Comparison of ENCODE assay signal across 9 mouse cellular contexts in genomic region chr16:57611768-57612167, GRCm38 (mm10). TPM values are rescaled to one million over a fixed set of nuclear protein-coding genes. Genes with fewer than 3 reads are reported as not detected.
DNase-seq lines count a peak whose midpoint lies in the region; ATAC-seq and TF ChIP-seq lines count a peak whose summit lies in the region.
"Had no signal": no experiment of that assay in that cellular context is flagged by ENCODE, and none has a peak within 500 bp of the region (broad histone marks: within the 10 kb centered on the region; RNA-seq: fewer than 3 reads in every experiment).

No protein-coding gene starts in this region.

- H3K9me3 ChIP-seq in heart, postnatal 0 days (replicated peaks; ENCODE audit: control insufficient read depth, low read length) = no peaks in the 10 kb centered on the region
- H3K9me3 ChIP-seq in heart, embryonic 10.5 days = no peaks in the 10 kb centered on the region
- H3K9me3 ChIP-seq: neural tube, embryonic 12.5 days had no signal

- H3K4me2 ChIP-seq in heart, postnatal 0 days (ENCODE audit: low read depth, low read length) = no peak overlapping the region
- H3K4me2 ChIP-seq: neural tube, embryonic 12.5 days had no signal

- TF ChIP-seq CTCF in heart, postnatal 0 days (IDR thresholded peaks at IDR 0.05; ENCODE audit: low read depth) = peak; percentile 74

- TF ChIP-seq EP300 in heart, postnatal 0 days (IDR thresholded peaks at IDR 0.05; ENCODE audit: low read depth) = no peak

- no peaks in the 10 kb centered on the region for H3K27me3 ChIP-seq in heart, postnatal 0 days (ENCODE audit: control insufficient read depth, insufficient read depth, low read length)
- H3K27me3 ChIP-seq in heart, embryonic 10.5 days (ENCODE audit: insufficient read depth, poor library complexity, severe bottlenecking) = no peaks in the 10 kb centered on the region
- H3K27me3 ChIP-seq: neural tube, embryonic 12.5 days had no signal

- H3K4me3 ChIP-seq in heart, postnatal 0 days (ENCODE audit: low read depth, low read length) = no peak overlapping the region
- H3K4me3 ChIP-seq in heart, embryonic 10.5 days = no peak overlapping the region
- H3K4me3 ChIP-seq: neural tube, embryonic 12.5 days had no signal

- no peak overlapping the region for H3K27ac ChIP-seq in heart, postnatal 0 days (ENCODE audit: low read depth)
- H3K27ac ChIP-seq in heart, embryonic 10.5 days = no peak overlapping the region
- H3K27ac ChIP-seq: neural tube, embryonic 12.5 days had no signal

- no peaks in the 10 kb centered on the region for H3K36me3 ChIP-seq in heart, postnatal 0 days (replicated peaks; ENCODE audit: control insufficient read depth, insufficient read depth, low read length)
- no peaks in the 10 kb centered on the region for H3K36me3 ChIP-seq in heart, embryonic 10.5 days
- H3K36me3 ChIP-seq: neural tube, embryonic 12.5 days had no signal

- ATAC-seq in heart, postnatal 0 days (ENCODE audit: insufficient read depth, low read depth) = no peak
- peak; percentile 64 for ATAC-seq in granulocyte monocyte progenitor cell, adult 5-6 weeks (replicated peaks; ENCODE audit: poor library complexity, severe bottlenecking)

- intact Hi-C loops in gastrocnemius, postnatal 36 days (cut with DNase I) = no loop called here

- peaks cover 5% of the 10 kb centered on the region; the same call in 1 of the 2 replicates for H3K4me1 ChIP-seq in heart, postnatal 0 days (ENCODE audit: control insufficient read depth, insufficient read depth)
- H3K4me1 ChIP-seq in heart, embryonic 10.5 days = peaks cover 4% of the 10 kb centered on the region

- WGBS in heart, postnatal 0 days = 0% methylated on average over 1 of the region's 1 CpGs
- WGBS in heart, embryonic 10.5 days = 2% methylated on average over 1 of the region's 1 CpGs

- H3K9ac ChIP-seq in heart, postnatal 0 days (replicated peaks; ENCODE audit: low read depth, low read length) = no peak overlapping the region
- H3K9ac ChIP-seq: neural tube, embryonic 12.5 days had no signal

- DNase-seq in heart, postnatal 0 days (ENCODE audit: low spot score) = peak; percentile 13
- no peak for DNase-seq in heart, embryonic 10.5 days (ENCODE audit: low spot score)
- peak; percentile 28 for DNase-seq in right cerebral cortex, adult 18-20 months
- DNase-seq in right cerebral cortex, postnatal 25 days = no peak
- peak; percentile 56 for DNase-seq in adrenal gland, postnatal 14 days
- peak; percentile 76 for DNase-seq in naive thymus-derived CD4-positive, alpha-beta T cell, adult 2 months (ENCODE audit: low read depth)
- DNase-seq in gastrocnemius, postnatal 36 days = no peak

RNA-seq across cellular contexts. Expression of gene Cmss1, which starts 5.1 kb away (rescaled TPM):
- total RNA-seq in heart, postnatal 0 days (2014; rRNA removed; ENCODE audit: low replicate concordance) = 7.0 and 17.0 TPM in 2 replicates
- 50.3 and 56.6 TPM in 2 replicates for polyA plus RNA-seq in heart, postnatal 0 days (2015; fragmentation: Nextera tagmentation; extraction: Ambion mirVana)
- 36.2 and 43.7 TPM in 2 replicates for polyA plus RNA-seq in heart, embryonic 10.5 days (2016; fragmentation: Nextera tagmentation; extraction: Ambion mirVana)
- 17.1 and 20.6 TPM in 2 replicates for total RNA-seq in adrenal gland, postnatal 14 days (2021)
- total RNA-seq in granulocyte monocyte progenitor cell, adult 5-6 weeks (2014; fragmentation: Nextera tagmentation) = 42.6 and 48.7 TPM in 2 replicates
- total RNA-seq in granulocyte monocyte progenitor cell, adult 5-6 weeks (2017) = 72.4 and 82.6 TPM in 2 replicates
- 10 to 100 TPM; 32.6 to 36.6 TPM for total RNA-seq in gastrocnemius, postnatal 36 days (2021)

Comparison
In these comparisons a context has a peak if more than half of its experiments do, and no peak if none do; other contexts are left out.
1. DNase-seq: peak in heart, postnatal 0 days (single experiment), right cerebral cortex, adult 18-20 months (single experiment), adrenal gland, postnatal 14 days (single experiment) and naive thymus-derived CD4-positive, alpha-beta T cell, adult 2 months (single experiment); none in heart, embryonic 10.5 days (single experiment), right cerebral cortex, postnatal 25 days (single experiment) and gastrocnemius, postnatal 36 days (0 of 2).